Mouse (Mus musculus) frontal cortex, postnatal 25 days (tissue): Measurements from ENCODE around the gene Tex2.
"Not testable (repeated sequence)": the region's sequence is repeated elsewhere in the genome, so short reads cannot be mapped to it uniquely, and the experiment has no call there.

Experiments
- DNase-seq, 2 experiments: peaks; one replicate each; pipeline ENCODE4 v3.0.0; 2022; ENCODE audit warnings: low spot score in 2 of 2

The Tex2 gene

DNA sequence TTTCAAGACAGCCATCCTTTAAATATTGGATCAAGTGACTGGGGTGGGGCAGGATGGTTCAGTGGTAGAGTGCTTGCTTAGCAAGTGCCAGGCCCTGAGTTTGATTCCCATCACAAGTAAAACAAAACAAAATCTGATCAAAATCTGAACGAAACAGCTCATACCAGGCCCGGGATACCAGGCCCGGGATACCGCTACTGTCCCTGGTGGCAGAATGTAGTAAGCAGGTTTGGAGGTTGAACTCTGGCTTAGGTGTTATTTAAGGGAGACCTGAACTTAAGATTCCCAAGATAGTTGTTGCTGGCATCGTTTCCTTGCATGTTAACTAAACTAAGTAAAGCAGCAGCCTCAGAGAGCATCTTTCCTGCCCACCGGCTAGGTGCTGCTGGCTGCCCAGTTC is 107.0 kb downstream of the Tex2 start:
- DNase-seq, result no peak

DNA sequence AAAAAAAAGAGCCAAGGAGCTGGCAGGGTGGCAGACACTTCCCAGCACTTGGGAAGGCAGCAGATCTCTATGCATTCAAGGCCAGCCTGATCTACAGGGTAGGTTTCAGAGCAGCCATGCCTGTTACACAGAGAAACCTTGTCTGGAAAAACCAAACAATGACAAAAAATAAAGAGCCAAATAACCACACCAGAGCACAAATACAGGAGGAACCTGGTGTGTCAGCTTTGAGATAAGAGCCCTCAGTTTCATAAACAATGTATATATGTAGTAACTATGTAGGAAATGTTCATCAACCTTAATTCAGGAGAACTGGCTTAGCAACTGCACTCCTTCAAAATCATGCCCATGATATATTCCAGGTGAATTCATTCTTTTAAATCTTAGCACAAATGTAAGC is 109.1 kb downstream of the Tex2 start:
- no peak for DNase-seq

DNA sequence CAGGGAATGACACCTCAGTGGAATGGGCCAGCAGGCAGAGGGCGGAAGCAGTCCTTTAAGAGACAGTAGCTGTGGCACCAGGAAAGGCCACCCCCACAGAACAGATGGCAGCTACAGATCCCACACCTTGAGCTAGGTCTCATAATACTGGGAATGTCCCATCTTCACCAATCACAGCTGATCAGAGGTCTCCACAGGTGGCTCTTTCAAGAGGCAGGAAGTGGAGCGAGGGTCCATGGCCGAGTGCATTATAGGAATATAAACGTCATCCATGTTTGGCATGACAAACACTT is 109.9 kb downstream of the Tex2 start:
- DNase-seq, result peak in 1 of 2 experiments; percentile 27

DNA sequence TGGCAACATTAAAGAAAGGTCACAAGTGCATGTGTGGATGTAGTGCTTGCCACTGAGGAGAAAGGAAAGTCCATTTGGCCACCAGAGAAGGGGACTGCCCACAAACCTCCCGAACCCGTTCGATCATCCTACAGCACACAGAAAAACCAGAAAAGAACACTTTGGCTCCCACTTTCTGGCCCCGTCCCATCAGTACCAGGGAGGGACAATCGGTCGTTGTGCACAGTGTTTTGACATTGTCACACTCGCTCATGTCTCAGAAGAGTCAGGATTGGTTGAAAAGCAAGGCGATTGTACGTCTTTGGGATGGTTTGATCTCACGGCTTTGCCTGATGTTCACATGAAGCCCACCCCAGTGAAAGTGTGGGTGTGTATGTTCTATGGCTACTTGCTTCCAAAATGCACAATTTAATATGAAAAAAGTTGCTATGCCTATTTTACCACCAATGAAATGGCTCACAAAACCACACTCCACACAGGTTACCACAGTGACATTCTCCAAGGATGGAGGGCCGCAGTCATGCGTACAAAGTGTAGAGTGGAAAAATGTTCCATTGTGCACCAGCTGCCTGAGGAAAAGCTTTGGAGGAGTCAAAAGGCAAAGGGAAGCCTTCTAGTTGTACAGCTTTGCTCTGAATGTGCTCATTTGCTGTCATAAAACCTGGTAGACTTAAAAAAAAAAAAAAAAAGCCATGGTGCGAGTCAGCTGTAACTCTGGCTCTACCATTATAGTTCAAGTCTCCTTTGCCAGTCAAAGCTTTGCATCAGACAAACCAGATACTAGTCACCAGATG is 110.4 kb downstream of the Tex2 start:
- DNase-seq, result no peak

DNA sequence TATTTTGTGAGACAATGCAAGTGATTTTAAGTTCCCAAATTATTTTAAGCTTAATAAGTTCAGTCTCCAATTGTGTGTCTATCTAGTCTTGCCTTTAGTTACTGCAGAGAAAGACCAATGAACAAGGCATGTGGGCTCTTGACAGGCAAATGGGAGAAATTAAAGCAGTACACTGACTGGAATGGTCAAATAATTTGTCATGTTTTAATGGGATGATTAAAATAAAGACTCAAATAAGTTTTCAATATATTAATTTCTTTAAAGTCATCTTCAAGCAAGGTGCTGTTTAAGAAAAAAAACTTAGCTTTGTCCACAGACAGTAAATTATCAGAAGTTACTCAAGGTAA is 111.1 kb downstream of the Tex2 start:
- DNase-seq, result no peak

DNA sequence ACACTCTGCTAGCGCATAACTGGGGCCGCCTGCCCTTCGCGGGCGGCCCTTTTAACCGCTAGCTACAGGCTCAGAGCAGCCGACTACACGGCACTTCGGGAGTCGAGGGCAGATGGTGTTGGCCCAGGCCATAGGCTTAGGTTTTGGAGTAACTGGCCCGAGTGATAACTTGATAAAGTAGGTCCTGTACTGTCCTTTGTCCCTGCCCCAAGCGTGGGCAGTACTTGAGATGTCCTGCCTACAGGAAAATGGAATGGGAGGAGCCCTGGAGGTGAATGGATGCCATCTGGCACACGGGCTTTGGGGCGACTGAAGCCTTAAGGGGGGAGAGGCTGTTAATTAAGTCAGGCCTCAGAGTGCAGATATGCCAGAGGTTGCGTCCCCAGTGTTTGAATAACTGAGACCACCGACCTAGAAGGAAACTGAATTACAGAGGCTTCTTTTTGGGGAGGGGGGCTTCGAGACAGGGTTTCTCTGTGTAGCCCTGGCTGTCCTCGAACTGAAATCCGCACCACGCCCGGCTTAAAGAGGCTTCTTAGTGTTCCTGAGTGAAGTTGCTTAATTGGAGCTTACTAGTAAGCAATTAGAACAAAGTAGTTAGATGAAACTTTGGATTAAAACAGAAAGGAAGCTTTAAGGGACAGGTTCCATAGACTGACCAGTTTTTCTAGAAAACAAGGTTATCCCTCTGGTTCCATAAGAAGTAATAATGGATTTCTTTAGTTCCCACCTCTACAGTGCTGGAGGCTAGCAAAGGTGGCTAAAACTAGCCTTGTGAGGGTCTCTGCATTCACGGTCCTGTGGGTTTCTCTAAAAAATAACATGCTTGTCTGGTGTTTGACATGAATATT is 111.7 kb downstream of the Tex2 start:
- DNase-seq, result peak in 1 of 2 experiments; percentile 40

DNA sequence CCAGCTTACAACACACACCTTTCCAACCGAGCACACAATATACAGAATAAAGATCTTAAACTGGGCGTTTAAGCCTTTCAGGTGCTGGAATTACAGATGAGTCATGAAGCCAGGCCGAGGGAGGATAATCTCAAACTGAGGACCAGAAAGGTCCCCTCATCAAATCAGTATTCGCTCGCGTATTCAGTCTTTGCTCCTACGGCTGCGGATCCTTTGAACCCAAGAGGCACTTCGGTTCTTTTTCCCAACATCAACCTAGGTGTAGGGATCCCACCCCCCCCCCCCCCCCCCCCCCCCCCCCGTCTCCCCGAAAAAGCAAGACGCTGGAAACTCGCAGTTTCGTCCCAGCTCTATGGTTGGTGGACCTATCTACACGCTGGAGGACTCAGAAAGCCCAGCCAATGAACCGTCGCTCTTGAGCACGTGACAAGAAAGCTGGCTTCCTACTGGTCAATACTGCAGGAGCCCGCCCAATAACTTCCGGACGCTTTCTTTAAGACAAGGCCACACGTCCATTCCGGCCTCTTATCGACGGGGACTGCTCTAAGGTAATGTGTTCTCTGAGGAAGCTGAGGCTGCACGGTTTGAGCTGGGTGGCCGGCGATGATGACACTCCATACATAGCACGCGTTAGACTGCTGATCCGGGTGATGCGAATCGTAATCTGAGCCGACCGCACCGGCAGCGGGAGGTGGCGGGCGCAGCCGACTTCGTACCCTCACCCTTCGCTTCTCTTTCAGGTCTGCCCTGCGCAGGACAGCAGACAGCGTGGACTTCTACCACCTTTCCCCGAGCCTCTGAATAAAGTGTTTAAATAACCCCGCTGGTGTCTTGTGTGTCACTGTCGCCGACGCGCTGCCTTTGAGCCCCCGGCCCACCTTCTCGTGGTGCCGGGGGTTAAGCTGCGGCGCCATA is 112.6 kb downstream of the Tex2 start:
- peak; percentile 90 to 95 for DNase-seq

DNA sequence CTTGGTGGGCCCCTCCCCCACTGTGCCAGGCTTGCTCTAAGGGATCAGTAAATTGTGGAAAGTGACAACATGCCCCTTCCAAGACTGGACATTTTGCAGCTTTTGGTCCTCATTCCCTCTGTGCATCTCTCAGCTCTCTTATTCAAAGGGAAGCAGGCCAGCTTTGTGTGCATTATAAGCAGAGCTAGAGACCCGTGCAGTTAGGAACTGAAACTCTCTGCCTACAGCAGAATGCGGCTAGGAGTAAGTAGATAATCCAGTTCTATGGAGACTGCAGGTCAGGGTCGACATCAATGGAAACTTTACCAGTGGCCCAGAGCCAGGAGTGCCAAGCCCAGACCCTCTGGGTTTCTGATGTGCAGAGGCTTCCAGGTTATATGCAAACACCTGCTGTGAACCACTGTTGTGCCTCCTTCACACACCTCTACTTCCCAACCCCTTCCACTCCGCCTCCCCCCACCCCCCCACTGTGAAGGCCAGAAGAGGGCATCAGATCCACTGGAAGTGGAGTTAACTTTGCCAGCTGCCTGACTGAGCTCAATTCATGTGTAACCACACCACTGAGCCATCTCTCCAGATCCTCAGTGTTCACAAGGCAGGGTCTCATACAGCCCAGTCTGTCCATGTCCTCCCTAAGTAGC is 114.4 kb downstream of the Tex2 start:
- DNase-seq, result no peak

DNA sequence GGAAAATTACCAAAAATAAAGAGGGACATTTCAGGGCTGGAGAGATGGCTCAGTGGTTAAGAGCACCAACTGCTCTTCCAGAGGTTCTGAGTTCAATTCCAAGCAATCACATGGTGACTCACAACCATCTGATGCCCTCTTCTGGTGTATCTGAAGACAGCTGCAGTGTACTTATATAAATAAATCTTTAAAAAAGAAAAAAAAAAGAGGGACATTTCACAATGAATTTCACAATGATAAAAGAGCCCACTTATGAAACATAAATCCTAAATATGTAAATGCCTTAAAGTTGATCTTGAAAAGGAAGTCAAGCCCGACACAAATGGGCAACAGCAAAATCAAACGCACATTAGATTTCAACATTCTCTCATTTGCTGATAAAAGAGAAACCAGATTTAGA is 115.3 kb downstream of the Tex2 start:
- DNase-seq, result no peak

DNA sequence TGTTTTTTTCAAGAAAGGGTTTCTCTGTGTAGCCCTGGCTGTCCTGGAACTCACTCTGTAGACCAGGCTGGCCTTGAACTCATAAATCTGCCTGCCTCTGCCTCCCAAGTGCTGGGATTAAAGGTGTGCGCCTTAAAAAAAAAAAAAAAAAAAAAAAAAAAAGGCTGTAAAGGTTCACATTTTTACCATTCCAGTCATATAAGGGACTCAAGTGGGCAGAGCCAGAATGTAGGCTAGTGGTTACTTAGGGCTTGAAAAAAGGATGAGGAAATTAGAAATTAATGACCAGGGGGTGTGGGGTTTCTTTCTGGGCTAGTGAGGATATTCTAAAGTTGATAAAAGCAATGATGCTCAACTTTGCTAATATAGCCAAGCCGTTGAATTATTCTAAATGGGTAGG is 116.2 kb downstream of the Tex2 start:
- DNase-seq, result not testable (repeated sequence)

DNA sequence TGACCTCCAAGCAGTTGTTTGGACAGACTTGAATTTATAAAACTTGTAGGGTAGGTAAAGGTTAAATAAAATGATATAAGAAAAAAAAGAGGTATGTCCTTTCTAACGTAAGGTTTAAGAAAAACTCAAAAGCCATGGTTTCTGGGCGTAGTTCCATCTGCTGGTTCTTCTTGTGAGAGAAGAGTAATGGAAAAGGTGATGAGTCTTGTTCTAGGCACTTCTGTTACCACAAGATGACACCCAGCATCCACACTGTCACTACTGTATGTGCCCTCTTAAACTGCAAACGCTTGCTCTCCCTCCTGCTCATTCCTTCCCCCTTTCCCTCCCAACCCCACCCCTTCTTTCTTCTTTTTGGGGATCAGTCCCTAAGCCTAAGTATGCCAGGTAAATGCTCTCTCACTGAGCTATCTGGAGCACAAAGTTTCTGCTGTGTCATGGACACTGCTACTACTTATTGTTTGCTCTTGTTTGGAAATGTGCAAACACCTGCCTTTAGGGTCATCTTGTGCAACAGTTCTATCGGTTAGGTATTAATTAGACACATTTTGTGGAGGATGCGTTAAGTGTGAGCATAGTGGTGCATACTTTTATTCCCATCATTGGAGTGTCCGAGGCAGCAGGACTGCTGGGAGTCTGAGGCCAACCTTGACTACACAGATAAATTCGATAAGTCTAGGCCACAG is 120.1 kb downstream of the Tex2 start:
- DNase-seq, result no peak

DNA sequence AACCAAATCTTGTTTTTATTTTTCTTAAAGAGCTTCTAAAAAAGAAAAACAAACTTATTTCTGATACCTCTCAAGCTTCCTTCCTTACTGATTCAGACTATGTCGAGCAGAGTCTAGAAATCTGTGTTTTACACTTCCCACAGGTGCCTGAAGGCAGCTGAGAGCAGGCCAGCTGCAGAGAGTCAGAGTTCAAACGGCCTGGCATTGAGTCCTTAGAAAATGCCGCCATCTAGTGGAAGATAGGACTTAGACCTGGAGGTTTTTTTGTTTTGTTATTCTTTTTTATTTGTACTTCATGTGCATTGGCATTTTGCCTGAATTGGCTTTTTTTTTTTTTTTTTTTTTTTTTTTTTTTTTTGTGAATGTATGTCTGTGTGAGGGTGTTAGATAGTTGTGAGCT is 121.8 kb downstream of the Tex2 start:
- DNase-seq, result no peak

DNA sequence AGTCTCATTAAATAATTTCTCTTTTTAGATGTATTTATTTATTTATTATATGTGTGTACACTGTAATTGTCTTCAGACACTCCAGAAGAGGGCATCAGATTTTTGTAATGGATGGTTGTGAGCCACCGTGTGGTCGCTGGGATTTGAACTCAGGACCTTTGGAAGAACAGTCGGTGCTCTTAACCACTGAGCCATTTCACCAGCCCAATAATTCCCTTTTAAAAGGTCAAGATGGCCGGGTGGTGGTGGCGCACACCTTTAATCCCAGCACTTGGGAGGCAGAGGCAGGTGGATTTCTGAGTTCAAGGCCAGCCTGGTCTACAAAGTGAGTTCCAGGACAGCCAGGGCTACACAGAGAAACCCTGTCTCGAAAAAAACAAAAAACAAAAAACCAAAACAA is 122.6 kb downstream of the Tex2 start:
- not testable (repeated sequence) for DNase-seq

DNA sequence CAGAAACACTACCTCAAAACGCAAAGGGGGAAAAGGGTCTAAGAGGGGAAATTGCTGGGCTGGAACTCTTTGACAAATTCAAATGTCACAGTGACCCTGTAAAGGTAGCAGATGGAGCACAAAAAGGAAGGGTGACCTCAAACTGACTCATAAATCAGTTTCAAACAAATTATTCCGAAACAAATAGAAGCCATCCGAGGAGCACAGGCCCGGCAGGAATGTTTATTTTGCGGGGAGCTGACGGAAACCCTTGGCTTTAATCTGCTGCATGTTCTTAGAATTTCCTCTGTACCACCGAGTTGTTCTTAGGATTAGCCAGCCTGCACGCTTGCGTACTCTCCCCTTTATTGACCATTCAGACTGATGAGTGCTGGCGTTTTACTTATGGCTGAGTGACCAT is 123.2 kb downstream of the Tex2 start:
- no peak for DNase-seq

DNA sequence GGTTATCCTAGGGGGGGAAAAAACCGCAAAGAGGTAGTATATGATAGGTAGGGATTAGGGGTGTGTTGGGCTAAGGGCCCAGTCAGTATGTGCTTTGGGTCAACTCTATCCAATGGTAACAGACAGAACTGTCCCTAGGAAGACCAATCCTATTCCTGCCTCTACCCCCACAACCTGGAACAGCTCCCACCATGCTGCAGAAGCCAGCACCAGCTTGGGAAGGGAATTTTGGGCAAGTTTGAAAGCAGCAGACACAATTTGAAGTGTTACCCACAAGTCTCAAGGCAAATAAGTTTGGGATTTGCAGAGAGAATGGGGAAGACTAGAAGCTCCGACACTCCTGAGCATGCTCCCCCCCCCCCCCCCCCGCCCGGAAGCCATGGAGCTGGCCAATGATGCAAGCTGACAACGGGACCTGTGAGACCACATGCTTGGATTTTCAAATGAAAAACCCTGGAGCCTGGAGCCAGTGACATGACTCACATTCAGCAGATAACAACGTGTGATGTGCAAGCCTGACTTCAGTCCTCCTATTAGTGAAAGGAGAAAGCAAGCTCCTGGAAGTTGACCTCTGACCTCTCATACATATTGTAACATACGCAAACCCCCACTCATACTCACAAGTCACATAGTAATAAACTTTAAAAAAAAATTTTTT is 124.1 kb downstream of the Tex2 start:
- no peak for DNase-seq

DNA sequence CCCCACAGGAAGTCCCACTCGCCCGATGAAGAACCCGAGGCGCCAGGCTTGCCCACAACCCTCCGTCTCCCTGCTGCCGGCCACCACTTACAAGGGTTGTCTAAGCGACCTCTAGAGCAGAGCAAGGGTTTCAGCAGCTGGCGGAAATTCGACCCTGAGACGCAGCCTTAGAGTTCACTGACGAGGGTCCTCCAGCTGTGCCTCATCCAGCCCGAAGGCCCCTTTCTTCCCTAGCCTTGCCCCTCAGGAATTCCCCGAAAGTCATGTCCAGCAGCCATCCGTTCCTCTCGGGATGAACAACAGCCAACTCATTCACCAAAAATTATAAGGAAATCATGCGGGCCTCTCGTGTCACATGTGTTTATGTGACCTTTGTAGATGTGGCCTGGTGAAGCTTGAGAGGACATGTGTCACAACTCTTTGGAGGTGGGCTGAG is 125.1 kb downstream of the Tex2 start:
- no peak for DNase-seq

DNA sequence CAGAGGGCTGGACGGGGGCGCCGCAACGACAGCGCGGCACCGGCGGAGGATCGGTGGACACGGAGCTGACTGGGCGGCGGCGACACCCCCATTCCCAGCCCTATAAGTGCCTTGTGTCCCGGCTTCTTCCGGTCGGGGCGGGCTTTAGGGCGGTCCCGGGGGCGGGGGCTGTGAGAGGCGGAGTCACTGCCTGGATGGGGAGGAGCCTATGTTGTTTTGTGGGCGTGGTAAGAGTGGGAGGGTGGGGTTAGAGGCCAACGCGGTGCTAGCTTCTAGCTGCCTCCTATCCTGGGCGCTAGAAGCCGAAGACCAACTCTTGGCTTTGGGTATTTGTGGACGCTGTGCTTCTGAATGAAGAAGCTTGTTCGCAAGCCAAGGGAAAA is 125.5 kb downstream of the Tex2 start, which contains the start of gene Ern1:
Gene Ern1, minus strand, starts transcription at position 120 of the 383 bp plus-strand sequence.
- peak; percentile 85 to 92 for DNase-seq

DNA sequence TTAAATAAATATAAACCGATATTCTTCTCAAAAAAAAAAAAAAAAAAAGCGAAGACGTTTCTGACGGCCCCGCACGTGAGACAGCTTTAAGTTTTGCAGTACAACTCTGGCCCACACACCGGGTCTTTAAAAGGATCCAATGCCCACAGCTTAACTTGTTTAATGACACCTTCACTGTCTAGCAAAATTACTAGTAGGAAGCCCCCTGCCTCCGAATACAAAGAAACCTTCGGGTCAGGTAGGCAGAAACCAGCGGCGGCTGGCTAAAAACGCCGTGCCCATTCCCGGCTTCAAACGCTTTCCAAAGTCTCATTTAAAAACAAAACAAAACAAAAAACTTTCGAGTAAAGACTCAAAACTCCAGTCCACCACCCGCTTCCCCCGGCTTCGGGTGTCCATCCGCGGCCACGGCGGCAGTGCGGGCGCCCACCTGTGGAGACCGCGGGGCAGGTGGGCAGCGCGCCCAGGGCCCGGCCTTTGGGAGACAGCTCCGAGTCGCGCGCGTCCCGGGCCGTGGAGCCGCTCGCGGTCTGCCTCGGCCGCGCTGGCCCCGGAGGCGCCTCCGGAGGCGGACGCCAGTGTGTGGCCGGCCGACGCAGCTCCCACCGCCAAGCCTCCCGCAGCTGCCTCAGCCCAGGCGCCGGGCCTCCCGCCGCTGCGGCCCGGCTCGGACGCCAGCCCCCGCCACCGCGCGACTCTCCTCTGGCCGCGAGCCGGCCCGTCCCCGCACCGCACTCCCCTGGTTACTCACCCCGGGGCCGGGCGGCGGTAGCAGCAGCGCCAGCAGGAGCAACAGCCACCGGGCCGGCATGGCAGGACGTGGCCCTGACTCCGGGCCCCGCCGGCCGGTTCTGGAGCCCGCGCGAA is 126.1 kb downstream of the Tex2 start:
- DNase-seq, result no peak

DNA sequence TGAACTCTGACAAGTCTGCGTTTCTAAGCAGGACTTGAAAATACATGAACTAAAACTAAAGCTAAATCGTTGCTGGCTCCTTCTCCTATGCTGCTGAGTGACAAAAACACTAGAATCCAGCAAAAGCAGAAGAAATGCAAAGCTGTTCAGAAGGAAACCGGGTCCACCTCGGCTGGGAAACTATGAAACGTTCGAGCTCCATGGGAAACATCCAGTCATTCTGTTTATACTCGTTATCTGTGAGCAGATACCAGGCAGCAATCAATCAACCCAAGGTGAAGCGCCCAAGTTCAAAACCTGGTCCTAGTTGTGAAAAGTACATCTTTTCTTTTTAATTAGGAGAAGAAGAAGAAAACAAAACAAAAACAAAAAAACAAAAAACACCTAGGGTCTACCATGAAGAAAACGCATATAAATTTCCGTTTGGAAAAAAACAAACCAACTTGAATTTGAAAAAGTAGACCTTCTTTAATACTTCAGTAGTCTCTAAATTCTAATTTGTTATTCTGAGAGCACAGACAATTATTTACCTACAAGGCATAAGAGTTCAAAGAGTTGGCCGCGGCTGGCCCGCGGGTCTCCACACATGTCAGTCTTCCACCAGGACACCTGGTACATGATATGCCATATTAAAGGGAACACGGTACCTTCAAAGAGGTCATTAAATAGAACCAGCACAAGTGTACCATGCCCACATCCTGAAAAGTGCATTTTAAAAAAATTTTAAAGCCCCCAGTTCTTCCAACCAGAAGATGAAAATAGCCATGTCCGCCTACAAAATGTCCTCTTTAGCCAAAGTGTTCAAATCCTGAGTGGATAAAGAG is 127.0 kb downstream of the Tex2 start:
- no peak for DNase-seq
